Comparison of ENCODE assay signal across 23 mouse cellular contexts in the genomic region with DNA sequence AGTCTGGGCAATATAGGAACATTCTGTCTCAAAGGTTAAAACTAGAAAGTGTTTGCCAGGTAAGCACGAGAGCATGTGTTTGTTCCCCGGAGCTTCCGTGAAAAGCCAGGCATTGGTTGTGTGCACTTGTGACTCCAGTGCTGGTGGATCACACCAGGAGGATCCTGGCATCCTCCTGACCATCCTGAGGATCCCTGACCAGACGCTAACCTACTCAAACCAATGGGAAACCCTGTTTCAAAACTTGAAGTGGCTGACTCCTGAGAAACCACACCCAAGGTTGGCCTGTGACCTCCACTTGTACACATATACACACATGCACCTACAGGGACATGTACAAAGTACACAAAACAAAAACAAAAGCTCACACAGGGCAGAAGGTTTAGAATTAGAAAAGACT. TPM values are rescaled to one million over a fixed set of nuclear protein-coding genes. Genes with fewer than 3 reads are reported as not detected.
DNase-seq lines count a peak whose midpoint lies in the region; ATAC-seq and TF ChIP-seq lines count a peak whose summit lies in the region.
"Had no signal": no experiment of that assay in that cellular context is flagged by ENCODE, and none has a peak within 500 bp of the region (broad histone marks: within the 10 kb centered on the region; RNA-seq: fewer than 3 reads in every experiment).

No protein-coding gene starts in this region.

- no peak for TF ChIP-seq EP300 in ES-Bruce4 (IDR thresholded peaks at IDR 0.05; ENCODE audit: insufficient read depth, low read depth, low read length)

- peak; percentile 50 for DNase-seq in large intestine, adult 2 months (ENCODE audit: low read depth, low spot score)
- no peak for DNase-seq in adrenal gland, adult (ENCODE audit: inconsistent age in 2 of 2, low spot score in 1 of 2)
- DNase-seq in kidney, postnatal 36 days: no peak
- DNase-seq: adrenal gland, adult 8-10 months; adrenal gland, postnatal 36 days; cerebellum, adult 2 months; cerebellum, postnatal 14 days; embryo, embryonic 11 days; forebrain, postnatal 0 days; heart, adult 18-20 months; heart, postnatal 10 days; heart, postnatal 4 days had no signal

- H3K9me3 ChIP-seq in intestine, embryonic 15.5 days: no peaks in the 10 kb centered on the region
- H3K9me3 ChIP-seq in intestine, embryonic 16.5 days (ENCODE audit: control insufficient read depth, low read length): no peaks in the 10 kb centered on the region
- no peaks in the 10 kb centered on the region for H3K9me3 ChIP-seq in ES-Bruce4 (replicated peaks; ENCODE audit: control insufficient read depth, insufficient read depth, low read length, poor library complexity, severe bottlenecking)
- H3K9me3 ChIP-seq in stomach, embryonic 16.5 days (replicated peaks; ENCODE audit: control insufficient read depth, low read length): no peaks in the 10 kb centered on the region
- no peaks in the 10 kb centered on the region for H3K9me3 ChIP-seq in forebrain, embryonic 16.5 days (ENCODE audit: control insufficient read depth, low read length)
- H3K9me3 ChIP-seq: embryonic facial prominence, embryonic 15.5 days; heart, embryonic 10.5 days; hindbrain, embryonic 12.5 days had no signal

- ATAC-seq in intestine, embryonic 15.5 days: no peak
- no peak for ATAC-seq in intestine, embryonic 16.5 days
- no peak for ATAC-seq in stomach, embryonic 16.5 days (ENCODE audit: insufficient read depth, low FRiP score)
- ATAC-seq in forebrain, embryonic 16.5 days: no peak
- ATAC-seq: forebrain, postnatal 0 days; hindbrain, embryonic 16.5 days had no signal

- H3K36me3 ChIP-seq in intestine, embryonic 15.5 days: no peaks in the 10 kb centered on the region
- no peaks in the 10 kb centered on the region for H3K36me3 ChIP-seq in intestine, embryonic 16.5 days (ENCODE audit: control insufficient read depth, insufficient read depth, low read length)
- H3K36me3 ChIP-seq in ES-Bruce4 (ENCODE audit: control insufficient read depth, insufficient read depth, low read length, poor library complexity, severe bottlenecking): peaks cover 32% of the 10 kb centered on the region
- no peaks in the 10 kb centered on the region for H3K36me3 ChIP-seq in stomach, embryonic 16.5 days (ENCODE audit: control insufficient read depth, insufficient read depth, low read length)
- H3K36me3 ChIP-seq in forebrain, embryonic 16.5 days (ENCODE audit: control insufficient read depth, insufficient read depth): no peaks in the 10 kb centered on the region
- H3K36me3 ChIP-seq: embryonic facial prominence, embryonic 15.5 days; heart, embryonic 10.5 days; hindbrain, embryonic 12.5 days had no signal

- no peaks in the 10 kb centered on the region for H3K27me3 ChIP-seq in intestine, embryonic 15.5 days (replicated peaks)
- H3K27me3 ChIP-seq in intestine, embryonic 16.5 days (replicated peaks; ENCODE audit: control insufficient read depth, insufficient read depth, low read length): no peaks in the 10 kb centered on the region
- H3K27me3 ChIP-seq in ES-Bruce4 (ENCODE audit: control insufficient read depth, insufficient read depth, low read length, poor library complexity, severe bottlenecking): no peaks in the 10 kb centered on the region
- H3K27me3 ChIP-seq in stomach, embryonic 16.5 days (ENCODE audit: control insufficient read depth, insufficient read depth, low read length): no peaks in the 10 kb centered on the region
- H3K27me3 ChIP-seq in forebrain, embryonic 16.5 days (replicated peaks; ENCODE audit: control insufficient read depth, insufficient read depth, low read length): no peaks in the 10 kb centered on the region
- H3K27me3 ChIP-seq: CH12.LX; embryonic facial prominence, embryonic 15.5 days; hindbrain, embryonic 12.5 days had no signal

- no peak for TF ChIP-seq POLR2A in ES-Bruce4 (IDR thresholded peaks at IDR 0.05; ENCODE audit: insufficient read depth, low read length)

- peak overlapping the region; percentile 22; the same call in 1 of the 2 replicates for H3K27ac ChIP-seq in intestine, embryonic 15.5 days
- H3K27ac ChIP-seq in intestine, embryonic 16.5 days (ENCODE audit: low read length): no peak overlapping the region
- H3K27ac ChIP-seq in ES-Bruce4 (ENCODE audit: insufficient read depth, low read length): peak overlapping the region; percentile 55
- peak overlapping the region; percentile 74 for H3K27ac ChIP-seq in stomach, embryonic 16.5 days (ENCODE audit: low read length)
- no peak overlapping the region for H3K27ac ChIP-seq in forebrain, embryonic 16.5 days (ENCODE audit: low read length)
- H3K27ac ChIP-seq: embryonic facial prominence, embryonic 15.5 days; heart, embryonic 10.5 days; hindbrain, embryonic 12.5 days had no signal

- 68% methylated on average over 4 of the region's 4 CpGs for WGBS in intestine, embryonic 15.5 days
- WGBS in intestine, embryonic 16.5 days: 70% methylated on average over 4 of the region's 4 CpGs
- 27% methylated on average over 4 of the region's 4 CpGs for WGBS in large intestine, adult 2 months
- WGBS in stomach, embryonic 16.5 days: 70% methylated on average over 4 of the region's 4 CpGs
- 88% methylated on average over 4 of the region's 4 CpGs for WGBS in forebrain, embryonic 16.5 days

- TF ChIP-seq CTCF in ES-Bruce4 (IDR thresholded peaks at IDR 0.05; ENCODE audit: low read depth, low read length): no peak

- H3K4me1 ChIP-seq in intestine, embryonic 15.5 days (replicated peaks): 0 out of 2 replicates have a peak, but pooled peaks cover 11% of the 10 kb centered on the region
- H3K4me1 ChIP-seq in intestine, embryonic 16.5 days (ENCODE audit: control insufficient read depth, insufficient read depth, low read length): peaks cover 9% of the 10 kb centered on the region; the same call in 1 of the 2 replicates
- peaks cover 11% of the 10 kb centered on the region for H3K4me1 ChIP-seq in ES-Bruce4 (ENCODE audit: control insufficient read depth, insufficient read depth, low read length)
- peaks cover 27% of the 10 kb centered on the region for H3K4me1 ChIP-seq in stomach, embryonic 16.5 days (ENCODE audit: control insufficient read depth, insufficient read depth, low read length)
- peaks cover 33% of the 10 kb centered on the region for H3K4me1 ChIP-seq in forebrain, embryonic 16.5 days (replicated peaks; ENCODE audit: control insufficient read depth, insufficient read depth, low read length)

- no peak overlapping the region for H3K4me3 ChIP-seq in intestine, embryonic 15.5 days (replicated peaks)
- no peak overlapping the region for H3K4me3 ChIP-seq in intestine, embryonic 16.5 days (ENCODE audit: low read length)
- H3K4me3 ChIP-seq in ES-Bruce4 (ENCODE audit: low read depth, low read length): no peak overlapping the region
- no peak overlapping the region for H3K4me3 ChIP-seq in stomach, embryonic 16.5 days (replicated peaks; ENCODE audit: low read length)
- no peak overlapping the region for H3K4me3 ChIP-seq in forebrain, embryonic 16.5 days (replicated peaks; ENCODE audit: low read length)
- H3K4me3 ChIP-seq: embryonic facial prominence, embryonic 15.5 days; erythroblast, embryonic 14.5 days; heart, embryonic 10.5 days; hindbrain, embryonic 12.5 days had no signal

- no peak overlapping the region for H3K9ac ChIP-seq in intestine, embryonic 15.5 days
- H3K9ac ChIP-seq in intestine, embryonic 16.5 days (ENCODE audit: low read depth, low read length): no peak overlapping the region
- no peak overlapping the region for H3K9ac ChIP-seq in ES-Bruce4 (ENCODE audit: low read depth, poor library complexity, severe bottlenecking)
- H3K9ac ChIP-seq in stomach, embryonic 16.5 days (ENCODE audit: low read length): no peak overlapping the region
- no peak overlapping the region for H3K9ac ChIP-seq in forebrain, embryonic 16.5 days (replicated peaks; ENCODE audit: low read depth, low read length)
- H3K9ac ChIP-seq: embryonic facial prominence, embryonic 15.5 days; forebrain, postnatal 0 days; hindbrain, embryonic 12.5 days had no signal

- H3K4me2 ChIP-seq in intestine, embryonic 15.5 days (replicated peaks): no peak overlapping the region
- no peak overlapping the region for H3K4me2 ChIP-seq in intestine, embryonic 16.5 days (ENCODE audit: low read depth, low read length)
- H3K4me2 ChIP-seq in stomach, embryonic 16.5 days (ENCODE audit: low read depth, low read length): no peak overlapping the region
- no peak overlapping the region for H3K4me2 ChIP-seq in forebrain, embryonic 16.5 days (ENCODE audit: low read length)
- H3K4me2 ChIP-seq: embryonic facial prominence, embryonic 15.5 days; hindbrain, embryonic 12.5 days had no signal

RNA-seq across cellular contexts. Expression of gene Gpt2, which starts 4.4 kb away (rescaled TPM):
- polyA plus RNA-seq in intestine, embryonic 15.5 days (2015; fragmentation: Nextera tagmentation; extraction: Ambion mirVana): 15.3 and 17.0 TPM in 2 replicates
- polyA plus RNA-seq in intestine, embryonic 16.5 days (2015; fragmentation: Nextera tagmentation; extraction: Ambion mirVana): 12.0 and 12.4 TPM in 2 replicates
- 29.1 and 31.1 TPM in 2 replicates for polyA plus RNA-seq in ES-Bruce4 (2011; ENCODE audit: insufficient read depth, insufficient read length, low read depth, missing spikeins)
- 4.7 and 4.9 TPM in 2 replicates for polyA plus RNA-seq in large intestine, adult 2 months (2012; rRNA removed)
- polyA plus RNA-seq in stomach, embryonic 16.5 days (2015; fragmentation: Nextera tagmentation; extraction: Ambion mirVana): 26.7 and 27.5 TPM in 2 replicates
- polyA plus RNA-seq in forebrain, embryonic 16.5 days (2015; fragmentation: Nextera tagmentation; extraction: Ambion mirVana): 39.1 and 44.7 TPM in 2 replicates
- polyA plus RNA-seq: erythroblast, embryonic 14.5 days had no signal

RNA-seq across cellular contexts. Expression of gene Dnaja2, which starts 58.4 kb away (rescaled TPM):
- polyA plus RNA-seq in intestine, embryonic 15.5 days (2015; fragmentation: Nextera tagmentation; extraction: Ambion mirVana): 144 and 158 TPM in 2 replicates
- 136 and 149 TPM in 2 replicates for polyA plus RNA-seq in intestine, embryonic 16.5 days (2015; fragmentation: Nextera tagmentation; extraction: Ambion mirVana)
- 221 and 234 TPM in 2 replicates for polyA plus RNA-seq in ES-Bruce4 (2011; ENCODE audit: insufficient read depth, insufficient read length, low read depth, missing spikeins)
- polyA plus RNA-seq in large intestine, adult 2 months (2012; rRNA removed): 13.9 and 14.9 TPM in 2 replicates
- 135 and 144 TPM in 2 replicates for polyA plus RNA-seq in stomach, embryonic 16.5 days (2015; fragmentation: Nextera tagmentation; extraction: Ambion mirVana)
- polyA plus RNA-seq in forebrain, embryonic 16.5 days (2015; fragmentation: Nextera tagmentation; extraction: Ambion mirVana): 169 and 193 TPM in 2 replicates

Comparison
In these comparisons a context has a peak if more than half of its experiments do, and no peak if none do; other contexts are left out.
1. H3K27ac ChIP-seq: peak in intestine, embryonic 15.5 days (single experiment), ES-Bruce4 (single experiment) and stomach, embryonic 16.5 days (single experiment); none in intestine, embryonic 16.5 days (single experiment) and forebrain, embryonic 16.5 days (single experiment).